Mouse (Mus musculus) liver, embryonic 14.5 days (tissue): ENCODE measurements around the gene Man1a. TPM values are rescaled to one million over a fixed set of nuclear protein-coding genes. Genes with fewer than 3 reads are reported as not detected.

ENCODE experiments used
- ATAC-seq: fragments of 200-750 bp; cut with Nextera tagmentation; 2 replicates; pipeline ENCODE4 v1.8.0; 2017; ENCODE audit warnings: moderate number of reproducible peaks, mild to moderate bottlenecking, moderate library complexity; ENCODE audit not compliant: insufficient read depth
- DNase-seq, 3 experiments: peaks; one replicate each; pipeline ENCODE4 v3.0.0-alpha.2; 2012 to 2013; ENCODE audit warnings: low read depth in 3 of 3, low spot score in 3 of 3
- H3K27ac ChIP-seq: fragments of 300-500 bp; sonication (generic); 2 replicates; pipeline ENCODE4 v1.5.1; 2014; ENCODE audit warnings: moderate library complexity, mild to moderate bottlenecking, control low read depth, inconsistent platforms
- H3K27me3 ChIP-seq: fragments of 300-500 bp; sonication (generic); 2 replicates; pipeline ENCODE4 v1.6.1; 2014; ENCODE audit warnings: mild to moderate bottlenecking, low read length, moderate library complexity; ENCODE audit not compliant: control insufficient read depth, insufficient read depth
- H3K36me3 ChIP-seq: fragments of 300-500 bp; sonication (generic); replicated peaks from 2 replicates; pipeline ENCODE4 v1.6.1; 2014; ENCODE audit warnings: low read depth; ENCODE audit not compliant: control insufficient read depth, insufficient read depth
- H3K4me1 ChIP-seq, 2 experiments: fragments of 200-500 bp in 1 of 2; fragments of 300-500 bp in 1 of 2; sonication (generic) in 1 of 2; replicated peaks; 2 replicates each; pipeline ENCODE4 v1.6.1; 2012 to 2014; ENCODE audit warnings: antibody characterized with exemption in 1 of 2, inconsistent platforms in 1 of 2, low read length in 1 of 2; ENCODE audit not compliant: control insufficient read depth in 2 of 2, insufficient read depth in 2 of 2
- H3K4me2 ChIP-seq: fragments of 300-500 bp; sonication (generic); 2 replicates; pipeline ENCODE4 v1.6.1; 2014; ENCODE audit warnings: low read depth, mild to moderate bottlenecking, control low read depth, moderate library complexity
- H3K4me3 ChIP-seq, 2 experiments: fragments of 200-500 bp in 1 of 2; fragments of 300-500 bp in 1 of 2; sonication (generic) in 1 of 2; 2 replicates each; pipeline ENCODE4 v1.5.1; 2012 to 2014; ENCODE audit warnings: low read depth in 2 of 2, low read length in 2 of 2, mild to moderate bottlenecking in 2 of 2, control low read depth in 1 of 2, inconsistent platforms in 1 of 2, moderate library complexity in 1 of 2; ENCODE audit not compliant: insufficient read depth in 1 of 2
- H3K9ac ChIP-seq: fragments of 300-500 bp; sonication (generic); replicated peaks from 2 replicates; pipeline ENCODE4 v1.6.1; 2014; ENCODE audit warnings: mild to moderate bottlenecking, control low read depth, moderate library complexity
- H3K9me3 ChIP-seq: fragments of 300-500 bp; sonication (generic); 2 replicates; pipeline ENCODE4 v1.6.1; 2016; ENCODE audit warnings: low read length, mixed read lengths; ENCODE audit not compliant: control insufficient read depth
- CTCF ChIP-seq: IDR thresholded peaks from 2 replicates; pipeline ENCODE4 v1.5.1; 2016; ENCODE audit warnings: antibody characterized with exemption, low read depth, control low read depth
- EP300 ChIP-seq: IDR thresholded peaks from 2 replicates; pipeline ENCODE4 v1.6.1; 2016; ENCODE audit warnings: antibody characterized with exemption, low read depth
- WGBS: fragments of 180-500 bp; shearing (Covaris S2); extraction: QIAGEN DNeasy Blood & Tissue Kit; methylation state at CpG from one replicate; pipeline ENCODE4 v1.1.7; 2014; ENCODE audit not compliant: insufficient replicate concordance; 5-methylcytosine and 5-hydroxymethylcytosine counted together
- polyA plus RNA-seq, 2 experiments: library from polyadenylated mRNA; depleted of rRNA in 1 of 2; stranded (reverse) in 1 of 2; unstranded in 1 of 2; fragments of >200 nt; fragmentation: Nextera tagmentation in 1 of 2; extraction: Ambion mirVana in 1 of 2; gene quantifications; 2 replicates each; pipeline versions ENCODE4 v1.2.1 to v1.2.3; 2012 to 2014

The Man1a gene
- polyA plus RNA-seq, 2 experiments = 12.4 TPM

- H3K9me3 ChIP-seq = no peaks in the 10 kb centered on the region
- peak overlapping the region; percentile 67 for H3K4me2 ChIP-seq
- peaks cover 71 to 73% of the 10 kb centered on the region in 2 experiments for H3K4me1 ChIP-seq
- peak; percentile 79 to 84 (median 81) for DNase-seq
- H3K9ac ChIP-seq = peak overlapping the region; percentile 66
- peak overlapping the region; percentile 96 for H3K27ac ChIP-seq
- no peaks in the 10 kb centered on the region for H3K27me3 ChIP-seq
- 7% methylated on average over 5 of the region's 5 CpGs for WGBS
- peaks cover 3% of the 10 kb centered on the region; the same call in 1 of the 2 replicates for H3K36me3 ChIP-seq
- H3K4me3 ChIP-seq = no peak overlapping the region; a peak in 1 of 4 replicates
- ATAC-seq = peak; percentile 84
- TF ChIP-seq CTCF = no peak
- TF ChIP-seq EP300 = peak; percentile 98
Observed at GRCm38 (mm10) chr10:54038180-54038579, 38.2 kb downstream of the Man1a start.

GRCm38 (mm10) chr10:54037348-54038010, 38.9 kb downstream of the Man1a start:
- TF ChIP-seq CTCF = no peak
- peak; percentile 57 for TF ChIP-seq EP300
- H3K9ac ChIP-seq = peak overlapping the region; percentile 44
- peaks cover 70 to 72% of the 10 kb centered on the region in 2 experiments for H3K4me1 ChIP-seq
- H3K9me3 ChIP-seq = no peaks in the 10 kb centered on the region
- peak overlapping the region; percentile 67 for H3K4me2 ChIP-seq
- peak overlapping the region; percentile 96 for H3K27ac ChIP-seq
- H3K4me3 ChIP-seq = peak overlapping the region in 1 of 2 experiments; percentile 22; a peak in 1 of 4 replicates
- WGBS = 37% methylated on average over 10 of the region's 10 CpGs
- H3K36me3 ChIP-seq = peaks cover 3% of the 10 kb centered on the region; the same call in 1 of the 2 replicates
- DNase-seq = peak in 1 of 3 experiments; percentile 39
- ATAC-seq = no peak
- no peaks in the 10 kb centered on the region for H3K27me3 ChIP-seq

- Histone ChIP-seq H3K4me2 (peak overlapping the region; percentile 20; the same call in 1 of the 2 replicates), H3K4me3 (no peak overlapping the region), H3K27ac (peak overlapping the region; percentile 49), H3K9me3 (no peaks in the 10 kb centered on the region), H3K27me3 (no peaks in the 10 kb centered on the region), H3K4me1 (peaks cover 58 to 60% of the 10 kb centered on the region in 2 experiments), H3K36me3 (peaks cover 3% of the 10 kb centered on the region), H3K9ac (no peak overlapping the region; the same call in 1 of the 2 replicates)
- ATAC-seq (no peak), DNase-seq (no peak)
- WGBS = 54% methylated on average over 1 of the region's 1 CpGs
- TF ChIP-seq CTCF (no peak), EP300 (no peak)
Observed at GRCm38 (mm10) chr10:54035586-54035985, 40.8 kb downstream of the Man1a start.

GRCm38 (mm10) chr10:54034779-54035178, 41.6 kb downstream of the Man1a start:
- H3K4me3 ChIP-seq = no peak overlapping the region
- peaks cover 11% of the 10 kb centered on the region for H3K36me3 ChIP-seq
- ATAC-seq = no peak
- H3K4me1 ChIP-seq = peaks cover 50 to 52% of the 10 kb centered on the region in 2 experiments
- no peak overlapping the region for H3K4me2 ChIP-seq
- no peaks in the 10 kb centered on the region for H3K9me3 ChIP-seq
- H3K9ac ChIP-seq = no peak overlapping the region
- no peak for TF ChIP-seq EP300
- no peak for TF ChIP-seq CTCF
- no peak for DNase-seq
- WGBS = 75% methylated on average over 2 of the region's 2 CpGs
- H3K27me3 ChIP-seq = no peaks in the 10 kb centered on the region
- H3K27ac ChIP-seq = no peak overlapping the region

GRCm38 (mm10) chr10:54032316-54033092, 43.9 kb downstream of the Man1a start:
- DNase-seq (no peak), ATAC-seq (peak; percentile 59; the same call in 1 of the 2 replicates)
- Histone ChIP-seq H3K36me3 (peaks cover 18% of the 10 kb centered on the region), H3K4me2 (0 out of 2 replicates have a peak overlapping the region, but pooled peaks have one; percentile 1), H3K9me3 (no peaks in the 10 kb centered on the region), H3K27me3 (no peaks in the 10 kb centered on the region), H3K27ac (peak overlapping the region; percentile 19), H3K4me3 (no peak overlapping the region), H3K9ac (no peak overlapping the region), H3K4me1 (peaks cover 37 to 41% of the 10 kb centered on the region in 2 experiments)
- no peak for TF ChIP-seq EP300
- TF ChIP-seq CTCF = no peak
- 63% methylated on average over 9 of the region's 9 CpGs for WGBS
